Mouse (Mus musculus) lung, embryonic 16.5 days (tissue): ENCODE measurements around the gene Ndst4. TPM values are rescaled to one million over a fixed set of nuclear protein-coding genes. Genes with fewer than 3 reads are reported as not detected.

Experiments
- ATAC-seq: fragments of 200-750 bp; cut with Nextera tagmentation; 2 replicates; pipeline ENCODE4 v1.8.0; 2017; ENCODE audit warnings: low read depth, mild to moderate bottlenecking, moderate library complexity
- H3K27ac ChIP-seq: fragments of 300-500 bp; sonication (generic); 2 replicates; pipeline ENCODE4 v1.5.1; 2014; ENCODE audit warnings: mild to moderate bottlenecking, control low read depth, low read length
- H3K27me3 ChIP-seq: fragments of 300-500 bp; sonication (generic); 2 replicates; pipeline ENCODE4 v1.6.1; 2014; ENCODE audit warnings: low read depth, low read length, mixed read lengths; ENCODE audit not compliant: control insufficient read depth, insufficient read depth
- H3K36me3 ChIP-seq: fragments of 300-500 bp; sonication (generic); 2 replicates; pipeline ENCODE4 v1.6.1; 2014; ENCODE audit warnings: low read length; ENCODE audit not compliant: control insufficient read depth, insufficient read depth
- H3K4me1 ChIP-seq: fragments of 300-500 bp; sonication (generic); replicated peaks from 2 replicates; pipeline ENCODE4 v1.6.1; 2014; ENCODE audit warnings: low read length, mixed read lengths; ENCODE audit not compliant: control insufficient read depth, insufficient read depth
- H3K4me2 ChIP-seq: fragments of 300-500 bp; sonication (generic); 2 replicates; pipeline ENCODE4 v1.6.1; 2014; ENCODE audit warnings: low read depth, low read length, control low read depth
- H3K4me3 ChIP-seq: fragments of 300-500 bp; sonication (generic); 2 replicates; pipeline ENCODE4 v1.5.1; 2014; ENCODE audit warnings: mild to moderate bottlenecking, low read length, control low read depth
- H3K9ac ChIP-seq: fragments of 300-500 bp; sonication (generic); 2 replicates; pipeline ENCODE4 v1.6.1; 2014; ENCODE audit warnings: low read length, control low read depth
- H3K9me3 ChIP-seq: fragments of 300-500 bp; sonication (generic); 2 replicates; pipeline ENCODE4 v1.6.1; 2016; ENCODE audit warnings: low read length; ENCODE audit not compliant: control insufficient read depth
- WGBS: fragments of 180-500 bp; shearing (Covaris S2); extraction: QIAGEN DNeasy Blood & Tissue Kit; methylation state at CpG from one replicate; pipeline ENCODE4 v1.1.7; 2014; 5-methylcytosine and 5-hydroxymethylcytosine counted together
- polyA plus RNA-seq: library from polyadenylated mRNA; unstranded; fragments of >200 nt; fragmentation: Nextera tagmentation; extraction: Ambion mirVana; gene quantifications from 2 replicates; pipeline ENCODE4 v1.2.1, GENCODE M21; 2015

Ndst4 gene
- polyA plus RNA-seq, 1 experiment from 2014 or later: 0.04 TPM

DNA sequence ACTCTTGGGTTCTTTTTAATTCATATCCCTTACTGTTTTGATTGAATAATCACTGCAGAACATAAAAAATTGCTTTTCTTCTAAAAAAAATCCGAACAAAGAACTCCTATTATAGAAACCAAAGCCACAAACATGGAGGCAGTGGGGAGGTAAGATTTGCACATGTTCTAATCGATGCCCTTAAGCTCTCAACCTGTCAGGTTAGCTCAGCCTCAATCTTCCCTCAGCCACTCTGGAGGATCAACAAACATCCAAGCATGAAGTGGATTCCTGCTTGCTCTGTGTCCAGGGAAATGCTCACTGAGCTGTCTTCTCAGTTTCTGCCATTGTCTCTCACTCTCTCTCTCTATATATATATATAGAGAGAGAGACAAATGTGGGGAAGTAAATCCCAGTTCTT, 283.7 kb downstream of the Ndst4 start:
- H3K36me3 ChIP-seq: no peaks in the 10 kb centered on the region
- no peak overlapping the region for H3K27ac ChIP-seq
- no peak overlapping the region for H3K9ac ChIP-seq
- no peaks in the 10 kb centered on the region for H3K27me3 ChIP-seq
- WGBS: 43% methylated on average over 2 of the region's 2 CpGs
- H3K4me2 ChIP-seq: no peak overlapping the region
- H3K9me3 ChIP-seq: no peaks in the 10 kb centered on the region
- no peak for ATAC-seq
- H3K4me1 ChIP-seq: no peaks in the 10 kb centered on the region
- H3K4me3 ChIP-seq: no peak overlapping the region

DNA sequence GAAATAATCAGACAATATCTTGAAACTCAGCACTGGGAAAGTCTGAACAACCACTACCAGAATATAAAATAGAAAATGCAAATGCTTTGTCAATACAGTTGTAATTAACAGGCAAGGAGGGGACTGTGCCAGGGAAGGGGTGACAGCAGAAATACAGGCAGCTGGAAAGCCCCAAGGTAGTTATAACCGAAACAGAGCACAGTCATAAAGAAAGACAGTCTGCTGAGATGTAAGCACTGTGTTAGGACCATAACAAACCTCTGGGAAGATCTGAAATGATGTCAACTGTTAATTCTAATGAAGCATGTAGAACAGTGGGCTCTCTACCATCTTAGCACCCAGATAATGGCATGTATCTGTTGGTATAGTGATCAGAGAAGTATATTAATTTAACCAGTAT, 287.1 kb downstream of the Ndst4 start:
- no peaks in the 10 kb centered on the region for H3K27me3 ChIP-seq
- no peak overlapping the region for H3K9ac ChIP-seq
- H3K4me1 ChIP-seq: no peaks in the 10 kb centered on the region
- H3K4me2 ChIP-seq: no peak overlapping the region
- no peak overlapping the region for H3K27ac ChIP-seq
- no peak for ATAC-seq
- H3K36me3 ChIP-seq: no peaks in the 10 kb centered on the region
- WGBS: 75% methylated on average over 1 of the region's 1 CpGs
- no peaks in the 10 kb centered on the region for H3K9me3 ChIP-seq
- no peak overlapping the region for H3K4me3 ChIP-seq

DNA sequence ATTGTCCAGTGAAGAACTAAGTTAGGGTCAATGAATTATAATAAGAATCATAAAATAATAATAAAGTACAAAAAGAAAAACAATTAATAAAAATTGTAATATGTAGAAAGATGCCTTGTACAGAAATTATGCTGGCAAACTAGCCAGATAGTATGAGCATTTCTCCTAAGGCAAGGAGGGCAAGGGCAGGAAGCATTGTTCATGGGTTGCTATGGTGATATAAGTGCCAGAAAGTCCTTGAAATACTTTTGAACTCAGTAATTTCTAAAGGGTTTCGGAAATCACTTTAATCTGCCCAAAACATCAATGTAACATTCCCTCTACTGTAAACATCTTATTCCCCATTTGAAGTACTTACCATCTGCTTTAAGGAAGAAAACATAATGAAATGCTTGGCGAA, 319.1 kb downstream of the Ndst4 start:
- ATAC-seq: peak; percentile 65
- Histone ChIP-seq H3K4me2 (no peak overlapping the region), H3K4me3 (no peak overlapping the region), H3K9ac (no peak overlapping the region), H3K27ac (no peak overlapping the region), H3K27me3 (no peaks in the 10 kb centered on the region), H3K9me3 (no peaks in the 10 kb centered on the region), H3K36me3 (no peaks in the 10 kb centered on the region), H3K4me1 (no peaks in the 10 kb centered on the region)
- WGBS: 39% methylated on average over 2 of the region's 2 CpGs

DNA sequence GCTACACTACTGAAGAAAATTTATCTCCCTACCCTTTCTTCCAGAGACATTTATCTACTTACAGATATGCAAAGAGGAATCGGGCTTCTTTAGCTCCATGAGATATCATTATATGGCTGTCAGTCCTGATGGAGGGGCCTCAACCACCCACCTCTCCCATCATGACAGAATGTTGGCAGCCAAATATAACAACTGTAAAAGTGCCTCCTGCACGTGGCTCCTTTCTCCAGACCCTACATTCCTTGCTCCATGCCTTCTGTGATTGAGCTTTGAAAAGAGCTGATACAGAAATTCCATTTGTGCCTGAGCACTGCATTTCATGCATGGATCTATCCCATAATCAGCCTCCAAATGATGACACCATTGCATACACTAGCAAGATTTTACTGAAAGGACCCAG, 331.1 kb downstream of the Ndst4 start:
- no peak for ATAC-seq
- WGBS: 59% methylated on average over 2 of the region's 2 CpGs
- no peaks in the 10 kb centered on the region for H3K4me1 ChIP-seq
- H3K27ac ChIP-seq: no peak overlapping the region
- H3K4me2 ChIP-seq: no peak overlapping the region
- H3K36me3 ChIP-seq: no peaks in the 10 kb centered on the region
- H3K9ac ChIP-seq: no peak overlapping the region
- no peaks in the 10 kb centered on the region for H3K27me3 ChIP-seq
- H3K4me3 ChIP-seq: no peak overlapping the region
- H3K9me3 ChIP-seq: no peaks in the 10 kb centered on the region

DNA sequence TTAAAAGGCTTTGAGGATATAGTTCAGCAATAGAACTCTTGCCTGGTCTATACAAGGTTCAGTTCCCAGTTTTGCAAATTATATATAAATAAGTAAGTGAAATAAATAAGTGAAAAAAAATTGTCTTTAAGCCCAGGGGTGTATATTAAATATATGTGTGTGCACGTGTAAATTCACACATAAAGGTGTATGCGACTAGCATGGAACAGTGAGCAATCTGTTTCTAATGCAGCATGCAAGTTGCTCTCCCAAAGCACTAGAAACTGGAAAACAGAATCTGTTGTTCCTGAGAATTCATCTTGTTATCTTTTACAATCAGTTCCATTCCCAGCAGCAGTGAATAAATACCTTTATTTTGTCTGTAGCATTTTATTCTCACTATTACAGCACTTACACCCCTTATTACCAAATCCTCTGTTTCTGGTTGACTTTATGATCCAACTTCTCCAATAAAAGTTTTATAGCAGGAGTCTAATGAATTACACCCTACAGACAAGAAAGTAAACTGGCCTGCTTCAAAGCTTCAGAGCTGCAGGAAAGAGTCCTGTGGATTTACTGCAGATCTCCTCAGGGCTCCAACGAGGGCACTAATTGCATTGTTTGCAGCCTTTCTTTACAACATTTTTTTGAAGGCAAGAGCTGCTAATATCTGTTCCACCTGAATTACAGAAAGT, 340.7 kb downstream of the Ndst4 start:
- Histone ChIP-seq H3K4me2 (no peak overlapping the region), H3K4me3 (no peak overlapping the region), H3K36me3 (no peaks in the 10 kb centered on the region), H3K9me3 (no peaks in the 10 kb centered on the region), H3K4me1 (no peaks in the 10 kb centered on the region), H3K27me3 (no peaks in the 10 kb centered on the region), H3K27ac (no peak overlapping the region), H3K9ac (no peak overlapping the region)
- no peak for ATAC-seq
- 75% methylated on average over 3 of the region's 3 CpGs for WGBS

DNA sequence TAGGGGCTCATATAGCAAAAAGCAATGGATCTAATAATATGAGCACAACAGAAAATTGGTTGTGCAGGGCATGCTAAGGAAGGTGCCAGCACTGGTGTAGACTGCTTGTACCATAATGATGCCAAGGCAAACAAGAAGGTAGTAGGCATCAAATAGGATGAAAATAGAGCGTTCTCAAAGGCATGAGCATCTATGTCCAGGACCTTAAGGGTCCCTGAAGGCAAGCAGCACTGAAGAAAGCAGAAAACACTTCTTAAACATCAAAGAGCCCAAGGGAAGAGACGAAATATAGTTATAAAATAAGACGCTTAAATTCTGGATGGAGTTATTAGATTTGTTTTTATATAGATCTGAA, 341.2 kb downstream of the Ndst4 start:
- no peak overlapping the region for H3K9ac ChIP-seq
- no peaks in the 10 kb centered on the region for H3K27me3 ChIP-seq
- ATAC-seq: no peak
- no peak overlapping the region for H3K4me3 ChIP-seq
- no peak overlapping the region for H3K27ac ChIP-seq
- H3K36me3 ChIP-seq: no peaks in the 10 kb centered on the region
- 70% methylated on average over 3 of the region's 3 CpGs for whole genome bisulfite sequencing
- H3K4me2 ChIP-seq: no peak overlapping the region
- no peaks in the 10 kb centered on the region for H3K9me3 ChIP-seq
- H3K4me1 ChIP-seq: no peaks in the 10 kb centered on the region

DNA sequence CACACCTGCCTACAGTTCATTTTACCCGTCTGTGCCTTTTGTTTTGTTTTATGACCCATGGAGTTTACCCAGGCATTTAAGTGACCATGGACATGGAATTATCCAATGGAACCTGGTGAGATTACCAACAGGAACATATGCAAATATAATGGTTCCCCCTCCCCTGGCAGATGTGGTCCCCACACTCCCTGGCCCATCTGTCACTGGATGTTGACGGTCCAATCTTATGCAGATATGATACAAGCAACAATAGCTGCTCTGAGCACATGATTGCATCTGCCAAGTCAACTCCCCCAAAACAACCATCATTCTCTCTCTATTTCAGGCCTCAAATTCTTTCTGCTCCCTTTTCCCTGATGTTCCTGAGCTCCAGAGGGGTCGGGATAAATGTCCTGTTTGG, 342.5 kb downstream of the Ndst4 start:
- H3K4me1 ChIP-seq: no peaks in the 10 kb centered on the region
- H3K9ac ChIP-seq: no peak overlapping the region
- no peaks in the 10 kb centered on the region for H3K36me3 ChIP-seq
- no peaks in the 10 kb centered on the region for H3K9me3 ChIP-seq
- no peaks in the 10 kb centered on the region for H3K27me3 ChIP-seq
- H3K4me2 ChIP-seq: no peak overlapping the region
- 67% methylated on average over 3 of the region's 3 CpGs for WGBS
- no peak overlapping the region for H3K27ac ChIP-seq
- no peak overlapping the region for H3K4me3 ChIP-seq
- no peak for ATAC-seq

DNA sequence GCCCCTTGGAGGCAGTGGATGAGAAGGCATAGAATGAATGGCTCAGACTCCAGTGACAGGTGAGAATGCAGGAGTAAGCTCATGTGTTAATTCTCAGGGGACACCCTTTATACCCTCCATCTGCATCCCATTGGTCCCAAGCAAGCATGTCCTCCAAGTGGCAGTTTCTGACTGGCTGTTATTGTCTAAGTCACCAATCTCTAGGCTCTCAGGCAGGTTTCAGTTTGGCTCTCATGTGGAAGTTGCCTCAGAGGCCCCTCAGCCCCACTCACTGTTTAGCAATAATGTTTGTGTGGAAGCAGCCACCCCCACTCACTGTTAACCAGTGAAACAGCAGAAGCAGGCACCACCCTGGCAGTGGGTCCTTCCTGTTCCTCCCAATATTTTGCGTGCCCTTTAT, 353.0 kb downstream of the Ndst4 start:
- H3K9me3 ChIP-seq: no peaks in the 10 kb centered on the region
- no peaks in the 10 kb centered on the region for H3K27me3 ChIP-seq
- ATAC-seq: no peak
- no peak overlapping the region for H3K4me3 ChIP-seq
- H3K4me2 ChIP-seq: no peak overlapping the region
- H3K36me3 ChIP-seq: no peaks in the 10 kb centered on the region
- WGBS: 64% methylated on average over 1 of the region's 1 CpGs
- no peaks in the 10 kb centered on the region for H3K4me1 ChIP-seq
- no peak overlapping the region for H3K27ac ChIP-seq
- no peak overlapping the region for H3K9ac ChIP-seq

DNA sequence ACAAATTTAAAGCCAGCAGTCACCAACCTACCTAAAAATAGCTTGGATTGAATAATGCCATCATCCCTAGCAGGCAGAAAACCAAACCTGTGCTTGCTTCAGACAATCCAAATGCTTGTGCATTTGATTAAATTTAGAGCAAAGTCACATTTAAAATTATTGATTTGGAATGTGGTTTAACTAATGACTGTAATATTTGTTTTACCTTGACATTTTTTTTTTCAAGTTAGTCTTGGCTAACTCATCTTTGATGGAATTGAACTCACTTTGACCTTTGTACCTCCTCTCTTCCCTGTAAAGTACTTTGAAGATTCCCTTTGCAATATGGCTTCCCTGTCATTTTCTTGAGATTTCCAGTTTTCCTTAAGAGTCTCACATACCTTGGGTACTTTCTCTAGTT, 356.8 kb downstream of the Ndst4 start:
- no peaks in the 10 kb centered on the region for H3K27me3 ChIP-seq
- no peak overlapping the region for H3K4me3 ChIP-seq
- H3K4me2 ChIP-seq: no peak overlapping the region
- no peak for ATAC-seq
- H3K9ac ChIP-seq: no peak overlapping the region
- H3K9me3 ChIP-seq: no peaks in the 10 kb centered on the region
- H3K4me1 ChIP-seq: no peaks in the 10 kb centered on the region
- no peak overlapping the region for H3K27ac ChIP-seq
- no peaks in the 10 kb centered on the region for H3K36me3 ChIP-seq
